In the genomic region with DNA sequence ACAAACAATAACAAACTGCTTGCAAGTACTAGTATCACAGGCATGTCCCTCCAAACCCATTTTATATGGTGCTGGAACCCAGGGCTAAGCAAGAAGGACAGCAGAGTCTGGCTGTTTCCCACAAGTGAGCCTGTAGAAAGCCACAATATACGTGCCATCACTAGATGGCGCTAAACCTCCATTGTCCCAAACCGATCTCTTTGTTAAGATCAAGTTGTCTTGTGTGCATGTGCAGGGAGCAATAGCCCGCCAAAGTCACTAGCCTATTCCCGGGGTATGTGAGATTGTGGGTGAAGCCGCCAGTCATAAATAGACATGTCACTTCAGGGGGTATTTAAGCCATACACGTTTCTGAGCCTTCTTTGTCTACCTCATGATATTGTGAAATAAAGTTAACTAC, we compare ENCODE assay signal across 7 mouse cellular contexts.
DNase-seq lines count a peak whose midpoint lies in the region; ATAC-seq and TF ChIP-seq lines count a peak whose summit lies in the region.
"Not testable (repeated sequence)": the region's sequence is repeated elsewhere in the genome, so short reads cannot be mapped to it uniquely, and the experiment has no call there.

No protein-coding gene starts in this region.

- peak; percentile 67 for TF ChIP-seq CTCF in intestine, postnatal 0 days (IDR thresholded peaks at IDR 0.05; ENCODE audit: low read depth)

- H3K9ac ChIP-seq in embryonic facial prominence, embryonic 15.5 days; heart, embryonic 14.5 days (ENCODE audit: low read length); intestine, postnatal 0 days (ENCODE audit: low read depth, low read length); midbrain, embryonic 11.5 days (ENCODE audit: low read length): not testable (repeated sequence)

- peak overlapping the region; percentile 27 for H3K4me2 ChIP-seq in embryonic facial prominence, embryonic 15.5 days (replicated peaks)
- peak overlapping the region; percentile 23 for H3K4me2 ChIP-seq in heart, embryonic 14.5 days (ENCODE audit: low read length)
- peak overlapping the region; percentile 32 for H3K4me2 ChIP-seq in intestine, postnatal 0 days (replicated peaks; ENCODE audit: low read depth)
- not testable (repeated sequence) for H3K4me2 ChIP-seq in midbrain, embryonic 11.5 days

- not testable (repeated sequence) for H3K9me3 ChIP-seq in embryonic facial prominence, embryonic 15.5 days (replicated peaks); intestine, postnatal 0 days (ENCODE audit: control insufficient read depth); limb, embryonic 10.5 days (replicated peaks)
- H3K9me3 ChIP-seq in heart, embryonic 14.5 days (ENCODE audit: control insufficient read depth, low read length): peaks cover 20% of the 10 kb centered on the region; the same call in 1 of the 2 replicates
- peaks cover 13% of the 10 kb centered on the region for H3K9me3 ChIP-seq in midbrain, embryonic 11.5 days (ENCODE audit: control insufficient read depth, low read length)

- DNase-seq in adrenal gland, postnatal 10 days: peak; percentile 28
- DNase-seq in limb, embryonic 10.5 days (ENCODE audit: low spot score): peak; percentile 37
- peak; percentile 83 for DNase-seq in midbrain, embryonic 11.5 days (ENCODE audit: low spot score, missing footprints)
- peak; percentile 27 for DNase-seq in splenic B cell, adult 2 months (ENCODE audit: low read depth, low spot score)

- H3K4me3 ChIP-seq in embryonic facial prominence, embryonic 15.5 days (replicated peaks); heart, embryonic 14.5 days (ENCODE audit: control insufficient read depth in 1 of 2, insufficient read depth in 1 of 2, low read depth in 1 of 2, low read length in 2 of 2); midbrain, embryonic 11.5 days (ENCODE audit: low read depth, low read length): not testable (repeated sequence)
- peak overlapping the region; percentile 7; the same call in 1 of the 2 replicates for H3K4me3 ChIP-seq in intestine, postnatal 0 days (ENCODE audit: low read depth, low read length)
- peak overlapping the region; percentile 10; the same call in 1 of the 2 replicates for H3K4me3 ChIP-seq in limb, embryonic 10.5 days

- H3K36me3 ChIP-seq in embryonic facial prominence, embryonic 15.5 days; heart, embryonic 14.5 days (ENCODE audit: control insufficient read depth, insufficient read depth, low read length); intestine, postnatal 0 days (ENCODE audit: control insufficient read depth, insufficient read depth); limb, embryonic 10.5 days; midbrain, embryonic 11.5 days (ENCODE audit: control insufficient read depth, insufficient read depth, low read length); splenic B cell, adult 2 months (ENCODE audit: control insufficient read depth, insufficient read depth, low read length, poor library complexity, severe bottlenecking): not testable (repeated sequence)

- not testable (repeated sequence) for ATAC-seq in embryonic facial prominence, embryonic 15.5 days (ENCODE audit: insufficient number of reproducible peaks, low FRiP score, low TSS enrichment, low read depth); heart, embryonic 14.5 days (ENCODE audit: insufficient number of reproducible peaks, insufficient read depth, low FRiP score, low read depth); intestine, postnatal 0 days
- ATAC-seq in midbrain, embryonic 11.5 days (ENCODE audit: low FRiP score): 0 out of 2 replicates have a peak, but pooled peaks have one; percentile 54

- H3K27me3 ChIP-seq in embryonic facial prominence, embryonic 15.5 days; heart, embryonic 14.5 days (ENCODE audit: control insufficient read depth, insufficient read depth, low read length); intestine, postnatal 0 days (replicated peaks; ENCODE audit: control insufficient read depth, insufficient read depth, low read length); limb, embryonic 10.5 days (ENCODE audit: low read depth, poor library complexity, severe bottlenecking); midbrain, embryonic 11.5 days (ENCODE audit: control insufficient read depth, insufficient read depth, low read length); splenic B cell, adult 2 months (ENCODE audit: control insufficient read depth, insufficient read depth, low read length, poor library complexity, severe bottlenecking): not testable (repeated sequence)

- WGBS in embryonic facial prominence, embryonic 15.5 days: 57% methylated on average over 7 of the region's 7 CpGs
- WGBS in heart, embryonic 14.5 days: 35% methylated on average over 7 of the region's 7 CpGs
- 54% methylated on average over 7 of the region's 7 CpGs for WGBS in intestine, postnatal 0 days
- WGBS in limb, embryonic 10.5 days: 51% methylated on average over 7 of the region's 7 CpGs
- WGBS in midbrain, embryonic 11.5 days: 50% methylated on average over 7 of the region's 7 CpGs

- H3K27ac ChIP-seq in embryonic facial prominence, embryonic 15.5 days (replicated peaks); heart, embryonic 14.5 days (replicated peaks in 1 of 2; ENCODE audit: control insufficient read depth in 1 of 2, insufficient read depth in 1 of 2, low read depth in 2 of 2, low read length in 2 of 2); intestine, postnatal 0 days (ENCODE audit: low read depth, low read length); limb, embryonic 10.5 days; midbrain, embryonic 11.5 days (ENCODE audit: low read depth, low read length): not testable (repeated sequence)

- H3K4me1 ChIP-seq in embryonic facial prominence, embryonic 15.5 days; heart, embryonic 14.5 days (ENCODE audit: control insufficient read depth in 2 of 2, insufficient read depth in 2 of 2, low read length in 2 of 2); intestine, postnatal 0 days (replicated peaks; ENCODE audit: control insufficient read depth, insufficient read depth, low read length); limb, embryonic 10.5 days; midbrain, embryonic 11.5 days (ENCODE audit: control insufficient read depth, insufficient read depth, low read length): not testable (repeated sequence)

Comparison
In these comparisons a context has a peak if more than half of its experiments do, and no peak if none do; other contexts are left out.
1. DNase-seq: peak in every context shown above with its lines; median percentile 83 in midbrain, embryonic 11.5 days; 37 in limb, embryonic 10.5 days; 28 in adrenal gland, postnatal 10 days; 27 in splenic B cell, adult 2 months.